8 mouse cellular contexts compared by ENCODE assay signal in the genomic region with DNA sequence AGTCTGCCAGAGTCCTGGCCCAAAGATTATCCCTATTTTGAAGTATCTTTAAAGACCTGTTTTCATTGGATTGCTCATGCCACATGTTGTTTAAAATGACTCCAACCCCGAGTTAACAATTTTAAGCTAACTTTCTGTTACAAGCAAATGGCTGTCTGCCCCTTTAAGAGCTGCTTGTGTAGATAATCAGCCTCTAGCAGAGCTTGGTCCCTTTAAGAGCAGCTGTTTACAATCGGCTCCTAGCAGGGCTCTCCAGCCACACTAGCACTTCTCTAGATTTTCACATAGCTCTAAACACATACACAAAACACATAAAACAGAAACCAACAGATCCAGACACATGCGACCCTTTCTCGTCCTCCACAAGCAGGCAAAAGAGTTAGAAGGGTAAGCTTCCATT.
DNase-seq lines count a peak whose midpoint lies in the region; ATAC-seq and TF ChIP-seq lines count a peak whose summit lies in the region.
"Not testable (repeated sequence)": the region's sequence is repeated elsewhere in the genome, so short reads cannot be mapped to it uniquely, and the experiment has no call there.

No protein-coding gene starts in this region.

- H3K27me3 ChIP-seq in embryonic facial prominence, embryonic 13.5 days; heart, embryonic 13.5 days (replicated peaks); limb, embryonic 13.5 days; liver, embryonic 13.5 days; liver, postnatal 0 days (ENCODE audit: insufficient read depth, low read length): not testable (repeated sequence)

- not testable (repeated sequence) for ATAC-seq in embryonic facial prominence, embryonic 13.5 days (ENCODE audit: insufficient number of reproducible peaks, insufficient read depth, low FRiP score, low TSS enrichment, low read depth); heart, embryonic 13.5 days (ENCODE audit: extremely low read depth, insufficient number of reproducible peaks, low FRiP score, low TSS enrichment)
- peak; percentile 72; the same call in 1 of the 2 replicates for ATAC-seq in limb, embryonic 13.5 days (ENCODE audit: low FRiP score, low read depth)
- ATAC-seq in liver, embryonic 13.5 days (ENCODE audit: low read depth): 0 out of 2 replicates have a peak, but pooled peaks have one; percentile 53
- ATAC-seq in liver, postnatal 0 days: 0 out of 2 replicates have a peak, but pooled peaks have one; percentile 45

- not testable (repeated sequence) for TF ChIP-seq EP300 in liver, postnatal 0 days (IDR thresholded peaks at IDR 0.05; ENCODE audit: low read depth)

- H3K27ac ChIP-seq in embryonic facial prominence, embryonic 13.5 days; heart, embryonic 13.5 days (replicated peaks); limb, embryonic 13.5 days; liver, embryonic 13.5 days; liver, postnatal 0 days (ENCODE audit: low read depth): not testable (repeated sequence)

- not testable (repeated sequence) for H3K4me1 ChIP-seq in embryonic facial prominence, embryonic 13.5 days; heart, embryonic 13.5 days; limb, embryonic 13.5 days; liver, embryonic 13.5 days (replicated peaks); liver, postnatal 0 days (ENCODE audit: insufficient read depth)

- TF ChIP-seq CTCF in liver, postnatal 0 days (IDR thresholded peaks at IDR 0.05; ENCODE audit: low read depth): not testable (repeated sequence)

- H3K4me2 ChIP-seq in embryonic facial prominence, embryonic 13.5 days: 0 out of 2 replicates have a peak overlapping the region, but pooled peaks have one; percentile 5
- H3K4me2 ChIP-seq in heart, embryonic 13.5 days: peak overlapping the region; percentile 31
- H3K4me2 ChIP-seq in limb, embryonic 13.5 days (replicated peaks): 0 out of 2 replicates have a peak overlapping the region, but pooled peaks have one; percentile 4
- H3K4me2 ChIP-seq in liver, embryonic 13.5 days; liver, postnatal 0 days (ENCODE audit: low read depth, low read length): not testable (repeated sequence)

- not testable (repeated sequence) for H3K36me3 ChIP-seq in embryonic facial prominence, embryonic 13.5 days; heart, embryonic 13.5 days; limb, embryonic 13.5 days; liver, embryonic 13.5 days; liver, postnatal 0 days (replicated peaks; ENCODE audit: insufficient read depth, low read length)

- not testable (repeated sequence) for H3K9ac ChIP-seq in embryonic facial prominence, embryonic 13.5 days; heart, embryonic 13.5 days; limb, embryonic 13.5 days; liver, embryonic 13.5 days; liver, postnatal 0 days (replicated peaks)

- H3K9me3 ChIP-seq in embryonic facial prominence, embryonic 13.5 days; heart, embryonic 13.5 days; limb, embryonic 13.5 days; liver, embryonic 13.5 days (replicated peaks); liver, postnatal 0 days (ENCODE audit: low read length): not testable (repeated sequence)

- peak; percentile 41 for DNase-seq in MEL-GATA-1-ER (ENCODE audit: extremely low read depth, low read depth)
- DNase-seq in adipocyte (ENCODE audit: low spot score): peak; percentile 28
- DNase-seq in liver, embryonic 13.5 days; liver, postnatal 0 days: not testable (repeated sequence)
- peak; percentile 26 for DNase-seq in yolk sac, embryonic 10.5 days (ENCODE audit: low spot score)

- H3K4me3 ChIP-seq in embryonic facial prominence, embryonic 13.5 days; heart, embryonic 13.5 days; limb, embryonic 13.5 days; liver, embryonic 13.5 days (replicated peaks); liver, postnatal 0 days (ENCODE audit: low read depth, low read length): not testable (repeated sequence)

- 42% methylated on average over 4 of the region's 4 CpGs for WGBS in embryonic facial prominence, embryonic 13.5 days
- 45% methylated on average over 4 of the region's 4 CpGs for WGBS in heart, embryonic 13.5 days
- WGBS in limb, embryonic 13.5 days: 29% methylated on average over 4 of the region's 4 CpGs
- 33% methylated on average over 4 of the region's 4 CpGs for WGBS in liver, embryonic 13.5 days (ENCODE audit: insufficient replicate concordance)
- WGBS in liver, postnatal 0 days (ENCODE audit: insufficient replicate concordance): 32% methylated on average over 4 of the region's 4 CpGs
